Comparison of ENCODE assay signal across 13 mouse cellular contexts in genomic region chr15:97164616-97165015, GRCm38 (mm10).
A peak's percentile ranks its signal among the peaks of the same experiment; 100 is the strongest.
DNase-seq lines count a peak whose midpoint lies in the region; ATAC-seq and TF ChIP-seq lines count a peak whose summit lies in the region.
"Had no signal": no experiment of that assay in that cellular context is flagged by ENCODE, and none has a peak within 500 bp of the region (broad histone marks: within the 10 kb centered on the region; RNA-seq: fewer than 3 reads in every experiment).

No protein-coding gene starts in this region.

- no peak for ATAC-seq in lung, embryonic 14.5 days (ENCODE audit: insufficient read depth)
- no peak for ATAC-seq in kidney, embryonic 16.5 days (ENCODE audit: low FRiP score, low TSS enrichment)

- H3K9me3 ChIP-seq in lung, embryonic 14.5 days (ENCODE audit: low read depth, low read length): no peaks in the 10 kb centered on the region
- H3K9me3 ChIP-seq in kidney, embryonic 16.5 days (ENCODE audit: low read length): no peaks in the 10 kb centered on the region
- H3K9me3 ChIP-seq: forebrain, embryonic 12.5 days; hindbrain, embryonic 12.5 days; midbrain, embryonic 10.5 days had no signal

- H3K27ac ChIP-seq in lung, embryonic 14.5 days (ENCODE audit: low read depth): no peak overlapping the region
- H3K27ac ChIP-seq in kidney, embryonic 16.5 days (ENCODE audit: low read length): no peak overlapping the region; the same call in 1 of the 2 replicates
- H3K27ac ChIP-seq in layer of hippocampus, adult 2 months: no peak overlapping the region
- H3K27ac ChIP-seq: forebrain, embryonic 12.5 days; hindbrain, embryonic 12.5 days; midbrain, embryonic 10.5 days had no signal

- no peak overlapping the region for H3K4me2 ChIP-seq in lung, embryonic 14.5 days
- peak overlapping the region; percentile 43 for H3K4me2 ChIP-seq in kidney, embryonic 16.5 days (replicated peaks; ENCODE audit: low read depth, low read length)
- H3K4me2 ChIP-seq: forebrain, embryonic 12.5 days; hindbrain, embryonic 12.5 days had no signal

- no peak overlapping the region for H3K9ac ChIP-seq in lung, embryonic 14.5 days
- H3K9ac ChIP-seq in kidney, embryonic 16.5 days (replicated peaks; ENCODE audit: low read length): no peak overlapping the region; the same call in 1 of the 2 replicates
- H3K9ac ChIP-seq: forebrain, embryonic 12.5 days; hindbrain, embryonic 12.5 days had no signal

- DNase-seq in lung, embryonic 14.5 days: peak; percentile 54
- DNase-seq in lung, adult 2 months: no peak
- peak; percentile 67 to 76 for DNase-seq in gastrocnemius, adult 8-10 months (ENCODE audit: low spot score in 2 of 2)
- DNase-seq in lung, postnatal 4 days: peak; percentile 5 to 33
- DNase-seq in layer of hippocampus, adult 2 months (ENCODE audit: low spot score in 2 of 2): no peak
- no peak for DNase-seq in cerebellum, adult 18-20 months
- DNase-seq: spleen, adult 18-20 months; thymus, adult 18-20 months had no signal

- WGBS in lung, embryonic 14.5 days: 40% methylated on average over 15 of the region's 15 CpGs
- WGBS in lung, adult 2 months: 51% methylated on average over 15 of the region's 15 CpGs
- WGBS in kidney, embryonic 16.5 days: 34% methylated on average over 15 of the region's 15 CpGs

- no peaks in the 10 kb centered on the region for H3K27me3 ChIP-seq in lung, embryonic 14.5 days (ENCODE audit: insufficient read depth, low read length)
- no peaks in the 10 kb centered on the region for H3K27me3 ChIP-seq in kidney, embryonic 16.5 days (ENCODE audit: insufficient read depth, low read length)
- H3K27me3 ChIP-seq: forebrain, embryonic 12.5 days; hindbrain, embryonic 12.5 days had no signal

- no peak for TF ChIP-seq CTCF in lung, embryonic 14.5 days (IDR thresholded peaks at IDR 0.05; ENCODE audit: low read depth)
- TF ChIP-seq CTCF in lung, adult 2 months (IDR thresholded peaks at IDR 0.05; ENCODE audit: insufficient read depth, low read length): no peak
- no peak for TF ChIP-seq CTCF in layer of hippocampus, adult 2 months (conservative IDR thresholded peaks at IDR 0.05)

- no peaks in the 10 kb centered on the region for H3K4me1 ChIP-seq in lung, embryonic 14.5 days (ENCODE audit: insufficient read depth)
- H3K4me1 ChIP-seq in lung, adult 2 months (ENCODE audit: control insufficient read depth, insufficient read depth, low read length): no peaks in the 10 kb centered on the region
- H3K4me1 ChIP-seq in kidney, embryonic 16.5 days (ENCODE audit: insufficient read depth, low read length): peaks cover 9% of the 10 kb centered on the region; the same call in 1 of the 2 replicates
- H3K4me1 ChIP-seq: forebrain, embryonic 12.5 days; hindbrain, embryonic 12.5 days; midbrain, embryonic 10.5 days had no signal

- no peaks in the 10 kb centered on the region for H3K36me3 ChIP-seq in lung, embryonic 14.5 days (ENCODE audit: insufficient read depth)
- H3K36me3 ChIP-seq in kidney, embryonic 16.5 days (ENCODE audit: insufficient read depth, low read length): no peaks in the 10 kb centered on the region
- H3K36me3 ChIP-seq: forebrain, embryonic 12.5 days; G1E; hindbrain, embryonic 12.5 days; midbrain, embryonic 10.5 days had no signal

- no peak for TF ChIP-seq POLR2A in lung, adult 2 months (IDR thresholded peaks at IDR 0.05; ENCODE audit: borderline replicate concordance, extremely low read depth, low read depth, low read length)

- no peak overlapping the region for H3K4me3 ChIP-seq in lung, embryonic 14.5 days (ENCODE audit: low read depth, low read length)
- no peak overlapping the region for H3K4me3 ChIP-seq in lung, adult 2 months (replicated peaks; ENCODE audit: extremely low read depth, low read depth, low read length)
- H3K4me3 ChIP-seq in kidney, embryonic 16.5 days (ENCODE audit: low read length): peak overlapping the region; percentile 17
- H3K4me3 ChIP-seq in layer of hippocampus, adult 2 months: no peak overlapping the region
- H3K4me3 ChIP-seq: forebrain, embryonic 12.5 days; hindbrain, embryonic 12.5 days; midbrain, embryonic 10.5 days had no signal

Comparison
In these comparisons a context has a peak if more than half of its experiments do, and no peak if none do; other contexts are left out.
1. DNase-seq: peak in lung, embryonic 14.5 days (single experiment), gastrocnemius, adult 8-10 months (2 of 2) and lung, postnatal 4 days (2 of 2); none in lung, adult 2 months (single experiment), layer of hippocampus, adult 2 months (0 of 2) and cerebellum, adult 18-20 months (0 of 2).